Mouse (Mus musculus): ENCODE data around the gene B230104I21Rik. TPM values are rescaled to one million over a fixed set of nuclear protein-coding genes. Genes with fewer than 3 reads are reported as not detected.
A peak's percentile ranks its signal among the peaks of the same experiment; 100 is the strongest.

B230104I21Rik gene
- not detected for total RNA-seq (2022)

GRCm38 (mm10) chr4:154335761-154336160 lies at the start of gene B230104I21Rik:
Gene B230104I21Rik, plus strand, starts transcription at chr4:154336127.
- DNase-seq (ENCODE audit: low spot score in 2 of 2): peak; percentile 13 to 66

GRCm38 (mm10) chr4:154293735-154294201 lies 42.2 kb upstream of the B230104I21Rik start:
- DNase-seq (ENCODE audit: low spot score in 2 of 2): no peak

GRCm38 (mm10) chr4:154294262-154294731 lies 41.6 kb upstream of the B230104I21Rik start:
- DNase-seq (ENCODE audit: low spot score in 2 of 2): no peak

GRCm38 (mm10) chr4:154297761-154298160 lies 38.2 kb upstream of the B230104I21Rik start:
- no peak for DNase-seq (ENCODE audit: low spot score in 2 of 2)

GRCm38 (mm10) chr4:154299541-154300271 lies 36.2 kb upstream of the B230104I21Rik start:
- no peak for DNase-seq (ENCODE audit: low spot score in 2 of 2)

- DNase-seq (ENCODE audit: low spot score in 2 of 2): peak in 1 of 2 experiments; percentile 16
Measured at GRCm38 (mm10) chr4:154301466-154301881, 34.5 kb upstream of the B230104I21Rik start, which contains the start of gene Arhgef16. Gene Arhgef16, minus strand, starts transcription at chr4:154301676.

- DNase-seq (ENCODE audit: low spot score in 2 of 2): no peak
Measured at GRCm38 (mm10) chr4:154309131-154309530, 26.8 kb upstream of the B230104I21Rik start.

GRCm38 (mm10) chr4:154310576-154311262 lies 25.2 kb upstream of the B230104I21Rik start:
- DNase-seq (ENCODE audit: low spot score in 2 of 2): no peak

GRCm38 (mm10) chr4:154312143-154312812 lies 23.6 kb upstream of the B230104I21Rik start:
- DNase-seq (ENCODE audit: low spot score in 2 of 2): no peak

- DNase-seq (ENCODE audit: low spot score in 2 of 2): peak in 1 of 2 experiments; percentile 65
Measured at GRCm38 (mm10) chr4:154312935-154313621, 22.8 kb upstream of the B230104I21Rik start.

- DNase-seq (ENCODE audit: low spot score in 2 of 2): no peak
Measured at GRCm38 (mm10) chr4:154313622-154313967, 22.3 kb upstream of the B230104I21Rik start.

- no peak for DNase-seq (ENCODE audit: low spot score in 2 of 2)
Measured at GRCm38 (mm10) chr4:154325410-154325809, 10.5 kb upstream of the B230104I21Rik start.

- no peak for DNase-seq (ENCODE audit: low spot score in 2 of 2)
Measured at GRCm38 (mm10) chr4:154328431-154328830, 7.5 kb upstream of the B230104I21Rik start.

GRCm38 (mm10) chr4:154328836-154329235 lies 7.1 kb upstream of the B230104I21Rik start:
- peak; percentile 25 to 74 for DNase-seq (ENCODE audit: low spot score in 2 of 2)

- DNase-seq (ENCODE audit: low spot score in 2 of 2): no peak
Measured at GRCm38 (mm10) chr4:154330001-154330400, 5.9 kb upstream of the B230104I21Rik start.

GRCm38 (mm10) chr4:154331271-154331670 lies 4.7 kb upstream of the B230104I21Rik start:
- DNase-seq (ENCODE audit: low spot score in 2 of 2): no peak

GRCm38 (mm10) chr4:154333300-154333699 lies 2.6 kb upstream of the B230104I21Rik start:
- DNase-seq (ENCODE audit: low spot score in 2 of 2): no peak

GRCm38 (mm10) chr4:154334699-154335402 lies 1.1 kb upstream of the B230104I21Rik start:
- no peak for DNase-seq (ENCODE audit: low spot score in 2 of 2)

- DNase-seq (ENCODE audit: low spot score in 2 of 2): no peak
Measured at GRCm38 (mm10) chr4:154336650-154337049, 723 bp downstream of the B230104I21Rik start.

GRCm38 (mm10) chr4:154346731-154347522 lies 11.0 kb downstream of the B230104I21Rik start:
- DNase-seq (ENCODE audit: low spot score in 2 of 2): no peak
